Mouse (Mus musculus): Measurements from ENCODE around the gene Tdrd7. TPM values are rescaled to one million over a fixed set of nuclear protein-coding genes. Genes with fewer than 3 reads are reported as not detected.
A peak's percentile ranks its signal among the peaks of the same experiment; 100 is the strongest.

Gene Tdrd7
- total and polyA plus RNA-seq, 2 experiments from 2014 or later: 24.1 to 28.0 TPM

DNA sequence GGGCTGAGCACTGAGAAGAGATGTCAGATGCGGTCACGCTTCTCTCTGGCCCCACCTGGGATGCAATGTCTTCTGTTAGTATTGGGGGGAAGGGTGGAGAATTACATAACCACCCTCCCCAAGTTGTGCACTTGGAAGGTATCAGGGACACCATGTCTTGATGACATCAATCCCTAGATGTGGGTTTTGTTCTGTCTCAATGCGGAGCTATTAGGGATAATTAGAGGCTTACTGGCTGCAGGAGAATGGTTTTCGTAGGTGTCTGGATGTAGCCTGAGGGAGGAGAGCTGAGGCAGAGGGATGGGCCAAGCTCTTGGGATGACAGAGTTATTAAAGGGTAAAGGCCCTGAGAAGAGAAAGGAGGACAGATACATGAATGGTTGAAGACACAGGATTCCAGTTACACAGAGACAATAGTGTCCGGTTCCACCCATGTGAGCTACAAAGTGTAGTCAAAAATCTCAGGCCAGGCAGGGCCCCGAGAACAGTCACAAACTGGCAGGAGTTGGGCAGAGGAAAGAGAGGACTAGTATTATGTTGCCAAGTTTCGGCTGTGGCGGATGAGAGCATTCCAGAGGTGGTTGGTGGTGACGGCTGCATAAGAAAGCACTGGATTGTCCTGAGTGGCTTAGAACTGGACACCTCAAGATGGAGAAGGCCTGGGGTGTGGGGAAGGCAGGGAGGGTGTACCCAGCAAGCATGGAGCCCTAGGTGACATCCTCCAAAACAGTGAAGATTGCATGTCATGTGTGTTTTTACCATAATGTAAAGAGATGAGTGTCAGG lies 88.4 kb downstream of the Tdrd7 start:
- no peak for ATAC-seq (ENCODE audit: low FRiP score)
- Histone ChIP-seq H3K36me3 (ENCODE audit: insufficient read depth, low read length) (no peaks in the 10 kb centered on the region), H3K27ac (ENCODE audit: low read depth, low read length) (no peak overlapping the region), H3K9me3 (ENCODE audit: low read length) (peaks cover 9% of the 10 kb centered on the region; the same call in 1 of the 2 replicates), H3K4me2 (ENCODE audit: low read depth, low read length, poor library complexity, severe bottlenecking) (no peak overlapping the region), H3K9ac (replicated peaks; ENCODE audit: low read length, poor library complexity, severe bottlenecking) (no peak overlapping the region), H3K27me3 (ENCODE audit: insufficient read depth, low read length) (no peaks in the 10 kb centered on the region), H3K4me3 (ENCODE audit: low read depth, low read length) (no peak overlapping the region), H3K4me1 (ENCODE audit: insufficient read depth, low read length) (no peaks in the 10 kb centered on the region)
- WGBS: 81% methylated on average over 9 of the region's 9 CpGs
- DNase-seq (ENCODE audit: low spot score): no peak
- no peak for TF ChIP-seq CTCF (IDR thresholded peaks at IDR 0.05)

DNA sequence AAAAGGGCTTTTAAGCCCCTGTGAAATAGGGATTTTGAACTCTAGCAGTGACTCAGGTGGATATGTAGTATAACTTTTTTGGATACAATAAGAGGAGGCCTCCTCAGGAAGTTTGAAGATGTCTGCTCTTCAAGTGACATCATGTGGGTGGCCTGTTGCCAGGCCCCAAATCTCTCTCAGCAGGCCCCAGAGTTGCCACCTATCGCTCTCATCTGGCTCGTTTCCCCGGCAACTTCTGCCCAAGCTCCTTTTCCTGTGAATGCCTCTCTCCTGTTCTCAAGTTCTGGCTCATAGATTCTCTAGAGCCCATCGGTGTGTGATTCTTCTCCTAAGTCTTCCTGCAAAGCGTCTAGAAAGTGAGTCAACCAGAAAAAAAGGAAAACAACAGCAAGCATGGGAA lies 91.0 kb downstream of the Tdrd7 start:
- H3K4me2 ChIP-seq (ENCODE audit: low read depth, low read length, poor library complexity, severe bottlenecking): no peak overlapping the region
- H3K9me3 ChIP-seq (ENCODE audit: low read length): peaks cover 9% of the 10 kb centered on the region; the same call in 1 of the 2 replicates
- no peak overlapping the region for H3K27ac ChIP-seq (ENCODE audit: low read depth, low read length)
- H3K27me3 ChIP-seq (ENCODE audit: insufficient read depth, low read length): no peaks in the 10 kb centered on the region
- DNase-seq (ENCODE audit: low spot score) (no peak), ATAC-seq (ENCODE audit: low FRiP score) (no peak)
- 70% methylated on average over 5 of the region's 5 CpGs for WGBS
- H3K4me3 ChIP-seq (ENCODE audit: low read depth, low read length): no peak overlapping the region
- TF ChIP-seq CTCF (IDR thresholded peaks at IDR 0.05): no peak
- H3K9ac ChIP-seq (replicated peaks; ENCODE audit: low read length, poor library complexity, severe bottlenecking): no peak overlapping the region
- no peaks in the 10 kb centered on the region for H3K36me3 ChIP-seq (ENCODE audit: insufficient read depth, low read length)
- no peaks in the 10 kb centered on the region for H3K4me1 ChIP-seq (ENCODE audit: insufficient read depth, low read length)

DNA sequence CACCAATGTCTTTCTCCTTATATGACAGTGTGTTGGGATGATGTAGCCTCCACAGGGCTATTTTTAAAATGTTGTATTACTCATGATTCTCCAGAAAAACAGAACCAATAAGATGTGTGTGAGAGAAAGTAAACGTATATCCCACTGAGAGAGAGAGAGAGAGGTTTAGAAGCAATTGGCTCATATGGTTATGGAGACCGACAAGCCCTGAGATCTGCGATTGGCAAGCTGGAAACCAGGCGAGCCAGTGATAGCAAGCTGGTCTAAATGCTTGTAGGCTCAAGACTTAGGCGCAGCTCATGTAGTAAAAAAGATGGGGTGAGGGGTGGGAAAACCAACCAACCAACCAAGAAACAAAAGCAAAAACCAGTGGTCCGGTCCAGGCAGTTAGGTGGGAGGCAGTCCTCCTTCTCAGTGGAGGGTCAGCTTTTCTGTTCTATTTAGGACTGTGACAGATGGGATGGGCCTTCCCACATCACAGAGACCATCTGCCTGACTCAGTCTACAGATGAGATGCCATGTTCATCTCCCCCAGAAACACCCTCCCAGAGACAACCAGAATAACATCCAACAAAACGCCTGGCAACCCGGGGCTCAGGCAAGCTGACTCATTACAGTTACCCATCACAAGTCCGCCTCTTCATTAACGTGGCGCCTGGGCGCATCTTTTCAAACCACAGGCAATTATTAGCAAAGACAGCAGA lies 96.3 kb downstream of the Tdrd7 start:
- H3K27ac ChIP-seq (ENCODE audit: low read depth, low read length): no peak overlapping the region
- ATAC-seq (ENCODE audit: low FRiP score): no peak
- no peak for TF ChIP-seq CTCF (IDR thresholded peaks at IDR 0.05)
- no peaks in the 10 kb centered on the region; the same call in 1 of the 2 replicates for H3K4me1 ChIP-seq (ENCODE audit: insufficient read depth, low read length)
- no peak overlapping the region for H3K4me3 ChIP-seq (ENCODE audit: low read depth, low read length)
- WGBS: 85% methylated on average over 12 of the region's 12 CpGs
- H3K36me3 ChIP-seq (ENCODE audit: insufficient read depth, low read length): no peaks in the 10 kb centered on the region
- H3K9me3 ChIP-seq (ENCODE audit: low read length): peaks cover 7% of the 10 kb centered on the region; the same call in 1 of the 2 replicates
- no peak overlapping the region for H3K9ac ChIP-seq (replicated peaks; ENCODE audit: low read length, poor library complexity, severe bottlenecking)
- H3K27me3 ChIP-seq (ENCODE audit: insufficient read depth, low read length): no peaks in the 10 kb centered on the region
- H3K4me2 ChIP-seq (ENCODE audit: low read depth, low read length, poor library complexity, severe bottlenecking): no peak overlapping the region
- DNase-seq (ENCODE audit: low spot score): peak; percentile 25

DNA sequence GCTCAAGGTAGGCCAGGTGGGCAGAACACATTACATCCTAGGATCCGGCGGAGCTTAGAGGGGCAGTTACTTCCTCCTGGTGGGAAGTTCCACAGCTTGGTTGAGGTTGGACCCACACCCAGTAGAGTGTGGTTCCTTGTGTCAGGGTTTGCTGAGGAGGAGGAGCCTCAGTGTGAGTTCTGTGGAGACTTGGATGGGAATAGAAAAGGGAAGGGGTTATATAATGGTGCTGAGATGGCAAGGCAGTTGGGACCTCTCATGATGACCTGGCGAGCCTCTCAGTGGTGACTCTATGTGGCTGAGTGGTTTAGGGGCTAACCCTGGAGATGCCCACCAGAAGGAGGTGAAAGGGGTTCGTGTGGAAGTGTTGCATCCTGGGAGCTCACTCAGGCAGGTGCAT lies 98.7 kb downstream of the Tdrd7 start:
- no peak for DNase-seq (ENCODE audit: low spot score)
- H3K4me3 ChIP-seq (ENCODE audit: low read depth, low read length): no peak overlapping the region
- no peaks in the 10 kb centered on the region for H3K27me3 ChIP-seq (ENCODE audit: insufficient read depth, low read length)
- WGBS: 76% methylated on average over 4 of the region's 4 CpGs
- no peaks in the 10 kb centered on the region; the same call in 1 of the 2 replicates for H3K4me1 ChIP-seq (ENCODE audit: insufficient read depth, low read length)
- H3K36me3 ChIP-seq (ENCODE audit: insufficient read depth, low read length): no peaks in the 10 kb centered on the region
- no peak for TF ChIP-seq CTCF (IDR thresholded peaks at IDR 0.05)
- ATAC-seq (ENCODE audit: low FRiP score): no peak
- no peaks in the 10 kb centered on the region for H3K9me3 ChIP-seq (ENCODE audit: low read length)
- H3K9ac ChIP-seq (replicated peaks; ENCODE audit: low read length, poor library complexity, severe bottlenecking): no peak overlapping the region
- no peak overlapping the region for H3K27ac ChIP-seq (ENCODE audit: low read depth, low read length)
- H3K4me2 ChIP-seq (ENCODE audit: low read depth, low read length, poor library complexity, severe bottlenecking): no peak overlapping the region

DNA sequence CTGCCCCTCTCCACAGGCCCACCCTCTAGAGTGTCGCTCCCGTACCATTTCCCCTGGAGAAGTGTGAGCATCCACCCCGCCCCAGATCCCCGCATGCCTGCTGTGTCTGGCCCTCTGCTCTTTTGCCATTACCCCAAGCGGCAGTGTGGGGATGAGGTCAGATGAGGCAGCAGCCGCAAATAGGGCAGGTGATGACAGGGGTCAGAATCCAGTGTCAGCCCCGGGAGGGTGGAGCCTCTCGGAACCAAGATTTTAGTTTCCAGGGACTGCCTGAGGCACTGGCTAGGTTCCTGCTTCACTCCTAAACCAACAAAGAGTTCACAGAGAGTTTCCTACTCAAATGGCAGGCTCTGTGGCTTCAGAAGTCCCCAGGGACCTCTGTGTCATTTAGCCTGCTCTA lies 99.1 kb downstream of the Tdrd7 start:
- 67% methylated on average over 8 of the region's 8 CpGs for WGBS

DNA sequence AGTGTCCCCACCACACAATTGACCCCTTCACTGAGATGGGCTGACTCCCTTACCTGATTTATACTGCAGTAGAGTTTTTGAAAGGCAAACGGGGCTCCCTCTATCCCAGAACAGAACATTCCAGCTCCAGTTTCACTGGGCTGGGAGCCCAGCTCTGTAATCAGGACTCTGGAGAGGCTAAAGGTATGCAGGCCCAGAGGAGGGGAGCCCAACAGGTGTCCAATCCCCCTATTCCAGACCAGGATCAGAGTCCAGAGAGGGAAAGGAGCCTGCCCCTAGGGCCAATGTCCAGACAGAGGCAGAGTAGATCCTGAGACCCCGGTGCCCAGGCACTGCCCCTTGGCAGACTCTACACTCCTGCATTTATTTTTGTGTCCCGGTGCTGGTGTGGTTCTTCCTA lies 99.8 kb downstream of the Tdrd7 start:
- TF ChIP-seq CTCF (IDR thresholded peaks at IDR 0.05): no peak
- Histone ChIP-seq H3K27me3 (ENCODE audit: insufficient read depth, low read length) (no peaks in the 10 kb centered on the region), H3K9ac (replicated peaks; ENCODE audit: low read length, poor library complexity, severe bottlenecking) (no peak overlapping the region), H3K4me3 (ENCODE audit: low read depth, low read length) (no peak overlapping the region), H3K4me1 (ENCODE audit: insufficient read depth, low read length) (no peaks in the 10 kb centered on the region; the same call in 1 of the 2 replicates), H3K27ac (ENCODE audit: low read depth, low read length) (no peak overlapping the region), H3K9me3 (ENCODE audit: low read length) (no peaks in the 10 kb centered on the region), H3K4me2 (ENCODE audit: low read depth, low read length, poor library complexity, severe bottlenecking) (no peak overlapping the region), H3K36me3 (ENCODE audit: insufficient read depth, low read length) (no peaks in the 10 kb centered on the region)
- DNase-seq (ENCODE audit: low spot score): no peak
- 82% methylated on average over 3 of the region's 3 CpGs for WGBS
- ATAC-seq (ENCODE audit: low FRiP score): no peak

More for the DNA sequence above, 99.1 kb downstream of the Tdrd7 start:
- Histone ChIP-seq H3K9ac (replicated peaks; ENCODE audit: low read length, poor library complexity, severe bottlenecking) (no peak overlapping the region), H3K4me1 (ENCODE audit: insufficient read depth, low read length) (no peaks in the 10 kb centered on the region; the same call in 1 of the 2 replicates), H3K27ac (ENCODE audit: low read depth, low read length) (no peak overlapping the region), H3K27me3 (ENCODE audit: insufficient read depth, low read length) (no peaks in the 10 kb centered on the region), H3K4me2 (ENCODE audit: low read depth, low read length, poor library complexity, severe bottlenecking) (no peak overlapping the region), H3K4me3 (ENCODE audit: low read depth, low read length) (no peak overlapping the region), H3K36me3 (ENCODE audit: insufficient read depth, low read length) (no peaks in the 10 kb centered on the region), H3K9me3 (ENCODE audit: low read length) (no peaks in the 10 kb centered on the region)
- DNase-seq (ENCODE audit: low spot score) (no peak), ATAC-seq (ENCODE audit: low FRiP score) (no peak)
- no peak for TF ChIP-seq CTCF (IDR thresholded peaks at IDR 0.05)
